Mouse (Mus musculus) retina, adult 2 months (tissue): ENCODE data around the gene Gm9045.
A peak's percentile ranks its signal among the peaks of the same experiment; 100 is the strongest.
"Not testable (repeated sequence)": the region's sequence is repeated elsewhere in the genome, so short reads cannot be mapped to it uniquely, and the experiment has no call there.

Experiments used
- DNase-seq: peaks from one replicate; pipeline ENCODE4 v3.0.0-alpha.2; 2012; ENCODE audit warnings: low read depth, low spot score

The Gm9045 gene

DNA sequence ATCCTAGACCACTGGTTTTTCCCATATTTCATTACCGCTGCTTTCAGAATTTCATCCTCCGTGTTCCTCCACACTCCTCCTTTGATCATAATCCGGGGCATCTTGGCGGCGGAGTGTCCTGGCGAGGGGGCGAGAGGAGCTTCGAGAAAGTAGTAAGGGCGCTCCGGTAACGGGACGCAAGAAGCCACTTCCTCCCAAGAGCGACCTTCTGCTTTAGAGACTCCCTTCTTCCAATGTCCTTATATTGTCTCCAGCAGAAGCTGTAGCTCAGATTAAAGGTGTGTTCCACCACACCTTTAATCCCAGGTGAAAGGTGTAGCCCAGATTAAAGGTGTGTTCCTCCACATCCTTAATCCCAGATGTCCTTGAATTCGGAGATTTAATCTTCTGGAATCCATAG lies at the start of gene Gm9045:
TSS of gene Gm9045 (minus strand) at position 101 of the 400 bp plus-strand sequence.
- not testable (repeated sequence) for DNase-seq

DNA sequence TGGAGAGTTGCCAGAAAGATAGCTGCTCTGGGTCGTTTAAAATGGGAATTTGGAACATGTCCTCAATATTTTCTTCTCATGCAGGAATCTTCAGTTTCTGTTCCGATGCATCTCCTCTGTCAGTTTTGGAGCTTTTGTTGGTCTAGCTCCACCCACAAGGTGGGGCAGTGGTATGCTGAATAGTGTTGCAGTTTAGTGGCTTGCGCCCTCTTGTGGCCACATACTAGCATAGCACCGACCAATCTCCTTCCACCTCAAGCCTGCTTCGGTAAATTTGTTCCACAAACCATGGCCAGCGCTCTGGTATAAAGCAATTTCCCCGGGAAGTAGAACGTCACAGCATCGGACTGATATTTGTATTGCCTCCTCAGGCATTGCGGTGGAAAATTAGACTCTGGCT lies 32.8 kb upstream of the Gm9045 start:
- peak; percentile 63 for DNase-seq

DNA sequence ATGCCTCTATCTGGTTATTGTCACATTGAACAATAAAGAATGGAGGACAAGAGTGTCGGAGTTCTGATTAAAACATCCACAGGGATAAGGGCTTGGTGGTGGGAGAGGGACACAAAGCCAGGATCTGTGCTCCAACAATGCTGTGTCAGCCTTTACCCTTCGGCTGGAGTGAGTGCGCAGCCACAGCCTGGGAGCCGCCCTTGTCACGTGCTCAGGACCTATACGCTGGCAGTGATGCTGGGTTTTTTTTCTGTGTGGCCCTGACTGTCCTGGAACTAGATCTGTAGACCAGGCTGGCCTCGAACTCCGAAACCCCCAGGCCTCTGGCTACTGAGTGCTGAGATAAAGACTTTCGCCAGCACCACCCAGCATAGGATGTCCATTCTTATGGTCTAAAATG lies 31.9 kb upstream of the Gm9045 start:
- DNase-seq, result no peak

DNA sequence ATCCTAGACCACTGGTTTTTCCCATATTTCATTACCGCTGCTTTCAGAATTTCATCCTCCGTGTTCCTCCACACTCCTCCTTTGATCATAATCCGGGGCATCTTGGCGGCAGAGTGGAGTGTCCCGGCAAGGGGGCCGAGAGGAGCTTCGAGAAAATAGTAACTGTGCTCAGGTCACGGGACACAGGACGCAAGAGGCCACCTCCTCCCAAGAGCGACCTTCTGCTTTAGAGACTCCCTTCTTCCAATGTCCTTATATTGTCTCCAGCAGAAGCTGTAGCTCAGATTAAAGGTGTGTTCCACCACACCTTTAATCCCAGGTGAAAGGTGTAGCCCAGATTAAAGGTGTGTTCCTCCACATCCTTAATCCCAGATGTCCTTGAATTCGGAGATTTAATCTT lies 16.4 kb upstream of the Gm9045 start, which contains the start of gene Gm9049:
TSS of gene Gm9049 (minus strand) at position 101 of the 400 bp plus-strand sequence.
- DNase-seq, result not testable (repeated sequence)

DNA sequence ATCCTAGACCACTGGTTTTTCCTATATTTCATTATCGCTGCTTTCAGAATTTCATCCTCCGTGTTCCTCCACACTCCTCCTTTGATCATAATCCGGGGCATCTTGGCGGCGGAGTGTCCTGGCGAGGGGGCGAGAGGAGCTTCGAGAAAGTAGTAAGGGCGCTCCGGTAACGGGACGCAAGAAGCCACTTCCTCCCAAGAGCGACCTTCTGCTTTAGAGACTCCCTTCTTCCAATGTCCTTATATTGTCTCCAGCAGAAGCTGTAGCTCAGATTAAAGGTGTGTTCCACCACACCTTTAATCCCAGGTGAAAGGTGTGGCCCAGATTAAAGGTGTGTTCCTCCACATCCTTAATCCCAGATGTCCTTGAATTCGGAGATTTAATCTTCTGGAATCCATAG lies 10.9 kb upstream of the Gm9045 start, which contains the start of gene Gm9048:
TSS of gene Gm9048 (minus strand) at position 101 of the 400 bp plus-strand sequence.
- DNase-seq, result not testable (repeated sequence)

DNA sequence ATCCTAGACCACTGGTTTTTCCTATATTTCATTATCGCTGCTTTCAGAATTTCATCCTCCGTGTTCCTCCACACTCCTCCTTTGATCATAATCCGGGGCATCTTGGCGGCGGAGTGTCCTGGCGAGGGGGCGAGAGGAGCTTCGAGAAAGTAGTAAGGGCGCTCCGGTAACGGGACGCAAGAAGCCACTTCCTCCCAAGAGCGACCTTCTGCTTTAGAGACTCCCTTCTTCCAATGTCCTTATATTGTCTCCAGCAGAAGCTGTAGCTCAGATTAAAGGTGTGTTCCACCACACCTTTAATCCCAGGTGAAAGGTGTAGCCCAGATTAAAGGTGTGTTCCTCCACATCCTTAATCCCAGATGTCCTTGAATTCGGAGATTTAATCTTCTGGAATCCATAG lies 5.5 kb upstream of the Gm9045 start, which contains the start of gene Gm9046:
TSS of gene Gm9046 (minus strand) at position 101 of the 400 bp plus-strand sequence.
- not testable (repeated sequence) for DNase-seq

DNA sequence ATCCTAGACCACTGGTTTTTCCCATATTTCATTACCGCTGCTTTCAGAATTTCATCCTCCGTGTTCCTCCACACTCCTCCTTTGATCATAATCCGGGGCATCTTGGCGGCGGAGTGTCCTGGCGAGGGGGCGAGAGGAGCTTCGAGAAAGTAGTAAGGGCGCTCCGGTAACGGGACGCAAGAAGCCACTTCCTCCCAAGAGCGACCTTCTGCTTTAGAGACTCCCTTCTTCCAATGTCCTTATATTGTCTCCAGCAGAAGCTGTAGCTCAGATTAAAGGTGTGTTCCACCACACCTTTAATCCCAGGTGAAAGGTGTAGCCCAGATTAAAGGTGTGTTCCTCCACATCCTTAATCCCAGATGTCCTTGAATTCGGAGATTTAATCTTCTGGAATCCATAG lies 5.3 kb downstream of the Gm9045 start, which contains the start of gene Gm9044:
TSS of gene Gm9044 (minus strand) at position 101 of the 400 bp plus-strand sequence.
- not testable (repeated sequence) for DNase-seq

DNA sequence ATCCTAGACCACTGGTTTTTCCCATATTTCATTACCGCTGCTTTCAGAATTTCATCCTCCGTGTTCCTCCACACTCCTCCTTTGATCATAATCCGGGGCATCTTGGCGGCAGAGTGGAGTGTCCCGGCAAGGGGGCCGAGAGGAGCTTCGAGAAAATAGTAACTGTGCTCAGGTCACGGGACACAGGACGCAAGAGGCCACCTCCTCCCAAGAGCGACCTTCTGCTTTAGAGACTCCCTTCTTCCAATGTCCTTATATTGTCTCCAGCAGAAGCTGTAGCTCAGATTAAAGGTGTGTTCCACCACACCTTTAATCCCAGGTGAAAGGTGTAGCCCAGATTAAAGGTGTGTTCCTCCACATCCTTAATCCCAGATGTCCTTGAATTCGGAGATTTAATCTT lies 10.8 kb downstream of the Gm9045 start, which contains the start of gene Gm9040:
TSS of gene Gm9040 (minus strand) at position 101 of the 400 bp plus-strand sequence.
- DNase-seq, result not testable (repeated sequence)

DNA sequence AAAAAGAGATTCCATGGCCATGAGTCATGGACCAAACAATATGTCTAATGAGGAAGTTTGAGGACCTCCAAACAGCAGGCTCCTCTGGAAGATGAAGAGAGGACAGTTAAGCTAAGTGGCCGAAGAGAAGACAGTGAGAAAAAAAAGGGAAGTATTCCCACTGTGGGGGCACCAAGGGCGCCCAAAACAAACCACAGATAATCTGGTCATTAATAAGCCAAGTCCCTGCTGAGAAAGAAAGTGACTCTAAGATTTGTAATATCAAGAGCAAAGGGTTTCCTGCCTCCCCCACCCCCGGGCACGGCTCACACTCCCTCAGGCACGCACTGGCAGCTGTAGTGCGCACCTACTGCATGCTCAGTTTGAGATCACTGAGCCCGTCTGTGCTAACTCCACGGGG lies 18.6 kb downstream of the Gm9045 start:
- no peak for DNase-seq

DNA sequence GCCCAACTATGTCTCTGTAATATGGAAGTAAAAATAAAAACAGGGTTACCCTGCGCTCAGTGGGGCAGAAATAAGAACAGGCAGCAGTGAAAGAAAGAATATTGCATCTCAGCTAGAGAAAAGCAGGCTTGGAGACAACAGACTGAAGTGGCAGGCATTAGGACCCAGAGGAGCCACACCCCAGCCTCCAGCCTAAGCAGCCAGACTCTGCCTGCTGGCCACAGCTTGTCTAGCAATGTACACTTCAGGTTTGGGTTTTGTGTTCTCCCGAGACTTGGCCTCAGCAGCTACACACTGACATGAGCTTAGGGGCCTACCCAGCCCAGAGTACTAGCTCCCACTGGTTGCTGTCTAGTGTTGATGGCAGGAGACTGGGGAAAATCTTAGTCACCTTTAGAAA lies 35.5 kb downstream of the Gm9045 start:
- DNase-seq, result not testable (repeated sequence)

DNA sequence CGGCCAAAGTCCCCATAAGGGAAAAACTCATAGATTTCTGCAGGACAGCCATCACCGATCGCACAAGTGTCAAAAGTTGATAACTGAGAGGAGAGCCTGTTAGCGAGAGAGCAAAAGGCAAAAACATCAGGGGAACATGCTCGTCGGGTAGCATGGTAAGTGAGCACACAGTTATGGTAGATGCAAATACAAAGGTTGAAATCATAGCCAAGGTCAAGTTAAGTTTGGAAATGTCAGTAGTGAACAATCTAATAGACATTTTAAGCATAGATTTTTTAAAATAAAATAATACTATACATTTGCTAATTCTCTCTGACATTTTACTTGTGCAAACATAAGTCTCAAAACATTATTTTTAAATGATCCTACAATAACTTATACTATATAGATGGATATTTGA lies 42.7 kb downstream of the Gm9045 start, which contains the start of gene Iltifb:
TSS of gene Iltifb (minus strand) at position 101 of the 400 bp plus-strand sequence.
- no peak for DNase-seq
